Mouse (Mus musculus): Measurements from ENCODE around the gene Hist1h4b.
A peak's percentile ranks its signal among the peaks of the same experiment; 100 is the strongest.

Gene Hist1h4b

DNA sequence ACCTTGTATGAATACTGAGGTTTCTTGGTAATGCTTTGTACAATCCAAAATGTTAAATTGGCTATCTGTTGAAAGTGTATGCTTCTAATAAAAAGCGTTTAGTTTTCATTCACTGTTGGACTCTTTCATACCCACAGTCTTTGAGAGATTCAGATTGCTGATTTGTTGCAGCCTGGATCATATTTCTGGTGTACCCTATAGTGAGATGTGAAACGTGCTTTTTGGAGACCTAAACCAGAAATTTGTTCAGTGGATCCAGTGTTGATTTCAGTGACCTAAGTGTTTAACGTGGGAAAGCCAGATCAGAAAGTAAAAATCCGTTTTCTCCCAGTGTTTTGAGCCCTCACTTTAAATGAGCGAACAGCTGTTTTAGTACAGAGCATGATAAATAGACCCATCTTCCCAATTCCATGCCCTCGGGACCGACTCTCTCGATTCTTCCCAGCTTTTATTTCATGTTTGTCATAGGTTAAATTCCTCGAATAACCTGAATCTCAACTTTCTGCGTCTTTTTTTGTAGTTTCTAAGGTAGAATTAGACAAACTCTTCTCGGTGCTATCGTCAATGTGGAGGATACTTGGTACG lies 16.5 kb upstream of the Hist1h4b start:
- no peak for DNase-seq (ENCODE audit: low spot score in 2 of 2)

DNA sequence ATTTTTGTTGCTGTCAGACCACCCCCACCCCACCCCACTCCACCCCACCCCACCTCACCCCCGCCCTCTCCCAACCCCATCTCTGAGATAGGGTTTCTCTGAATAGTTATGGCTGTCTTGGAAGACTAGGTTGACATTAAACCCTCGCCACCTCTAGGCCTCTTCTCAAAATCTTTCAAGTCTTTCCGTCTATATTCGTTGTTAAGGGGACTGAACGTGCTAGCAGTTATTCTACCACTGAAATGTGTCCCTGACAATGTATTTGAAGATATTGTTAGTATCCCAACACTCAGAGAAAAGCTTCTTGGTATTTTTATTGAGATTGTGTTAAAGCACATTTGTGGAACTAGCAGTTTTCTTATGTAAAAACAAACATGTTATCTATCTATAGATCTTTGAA lies 15.9 kb upstream of the Hist1h4b start:
- no peak for DNase-seq (ENCODE audit: low spot score in 2 of 2)

DNA sequence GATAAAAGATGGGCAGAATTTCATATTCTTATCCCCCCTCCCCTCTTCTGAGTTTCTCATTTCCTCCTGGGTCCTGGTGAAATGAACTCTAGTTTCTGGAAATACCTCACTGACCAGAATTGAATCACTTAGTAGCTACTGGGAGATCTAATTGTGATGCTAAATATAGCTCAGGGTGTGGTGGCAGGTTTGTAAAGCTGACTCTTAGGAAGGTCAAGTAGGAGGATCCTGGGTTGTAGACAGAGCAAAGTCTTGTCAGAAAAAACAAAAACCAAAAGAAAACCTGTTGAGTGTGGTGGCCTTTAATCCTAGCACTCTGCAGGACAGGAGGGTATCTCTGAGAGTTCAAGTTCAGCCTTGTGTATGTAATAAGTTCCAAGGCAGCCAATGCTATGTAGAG lies 14.8 kb upstream of the Hist1h4b start:
- no peak for DNase-seq (ENCODE audit: low spot score in 2 of 2)

DNA sequence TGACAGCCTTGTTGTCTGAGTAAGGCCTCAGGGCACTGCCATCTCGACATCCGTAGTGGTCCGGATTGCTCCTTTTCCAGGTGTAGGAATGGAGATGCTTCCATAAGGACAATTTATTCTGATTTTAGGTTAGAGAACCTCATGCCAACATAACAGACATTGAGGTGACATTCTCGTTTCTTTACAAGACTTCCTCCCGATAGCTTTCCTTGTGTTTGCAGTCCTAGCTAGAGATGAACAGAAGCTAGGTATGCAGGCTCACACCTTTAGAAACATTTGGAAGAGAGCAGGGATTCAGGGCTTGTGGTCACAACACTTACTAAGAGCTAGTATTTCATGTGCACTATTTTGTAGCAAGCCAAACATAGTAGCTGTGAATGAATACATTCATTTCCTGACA lies 13.6 kb upstream of the Hist1h4b start:
- DNase-seq (ENCODE audit: low spot score in 2 of 2): no peak

DNA sequence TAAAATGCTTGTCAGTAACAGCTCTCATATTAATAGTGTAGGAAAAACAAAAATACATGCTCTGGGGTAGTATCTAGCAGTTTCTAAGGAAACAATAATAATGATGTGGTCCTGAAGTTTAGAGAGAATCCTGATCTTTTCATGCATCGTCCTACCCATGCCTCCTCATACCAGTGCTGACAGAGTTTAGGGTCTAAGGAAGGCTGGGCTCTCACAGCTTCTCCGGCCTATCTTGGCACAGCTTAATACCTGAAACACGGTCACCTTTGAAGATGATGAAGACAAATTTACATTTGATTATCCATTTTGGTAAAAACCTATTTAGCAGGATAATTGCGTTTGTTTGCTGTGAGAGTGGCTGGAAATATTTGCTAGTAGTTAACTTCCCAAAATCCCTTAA lies 12.8 kb upstream of the Hist1h4b start:
- no peak for DNase-seq (ENCODE audit: low spot score in 2 of 2)

DNA sequence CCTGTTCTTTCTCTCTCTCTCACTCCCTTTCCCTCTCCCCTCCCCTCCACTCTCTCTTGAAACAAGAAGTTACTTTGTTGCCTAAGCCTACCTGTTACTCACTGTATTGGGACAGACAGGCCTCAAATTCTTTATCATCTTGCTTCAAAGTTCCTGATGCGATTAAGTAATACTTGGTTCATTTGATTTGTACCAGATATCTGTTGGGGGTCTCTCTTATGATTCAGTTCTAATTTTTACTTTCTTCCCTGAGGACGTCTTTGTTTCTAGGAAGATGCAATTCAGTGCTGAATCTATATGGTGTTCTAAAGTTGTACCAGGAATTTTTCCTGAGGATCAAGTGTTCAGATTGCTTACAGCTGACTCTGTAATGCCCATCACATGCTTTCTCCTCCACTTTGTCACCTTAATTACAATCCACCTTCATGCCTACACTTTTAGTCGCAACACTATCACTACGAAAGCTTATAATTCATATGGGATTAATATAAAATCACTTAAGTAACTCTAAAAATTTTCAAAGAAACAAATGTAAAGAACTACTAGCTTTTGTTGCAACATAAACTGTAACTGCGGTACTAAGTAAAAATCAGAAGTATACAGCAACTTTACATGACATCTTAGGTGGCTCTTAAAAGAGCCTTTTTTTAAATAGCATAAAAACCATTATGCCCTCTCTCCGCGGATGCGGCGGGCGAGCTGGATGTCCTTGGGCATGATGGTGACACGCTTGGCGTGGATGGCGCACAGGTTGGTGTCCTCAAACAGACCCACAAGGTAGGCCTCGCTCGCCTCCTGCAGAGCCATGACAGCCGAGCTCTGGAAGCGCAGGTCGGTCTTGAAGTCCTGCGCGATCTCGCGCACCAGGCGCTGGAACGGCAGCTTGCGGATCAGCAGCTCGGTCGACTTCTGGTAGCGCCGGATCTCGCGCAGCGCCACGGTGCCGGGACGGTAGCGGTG lies 12.1 kb upstream of the Hist1h4b start:
- DNase-seq (ENCODE audit: low spot score in 2 of 2): no peak

DNA sequence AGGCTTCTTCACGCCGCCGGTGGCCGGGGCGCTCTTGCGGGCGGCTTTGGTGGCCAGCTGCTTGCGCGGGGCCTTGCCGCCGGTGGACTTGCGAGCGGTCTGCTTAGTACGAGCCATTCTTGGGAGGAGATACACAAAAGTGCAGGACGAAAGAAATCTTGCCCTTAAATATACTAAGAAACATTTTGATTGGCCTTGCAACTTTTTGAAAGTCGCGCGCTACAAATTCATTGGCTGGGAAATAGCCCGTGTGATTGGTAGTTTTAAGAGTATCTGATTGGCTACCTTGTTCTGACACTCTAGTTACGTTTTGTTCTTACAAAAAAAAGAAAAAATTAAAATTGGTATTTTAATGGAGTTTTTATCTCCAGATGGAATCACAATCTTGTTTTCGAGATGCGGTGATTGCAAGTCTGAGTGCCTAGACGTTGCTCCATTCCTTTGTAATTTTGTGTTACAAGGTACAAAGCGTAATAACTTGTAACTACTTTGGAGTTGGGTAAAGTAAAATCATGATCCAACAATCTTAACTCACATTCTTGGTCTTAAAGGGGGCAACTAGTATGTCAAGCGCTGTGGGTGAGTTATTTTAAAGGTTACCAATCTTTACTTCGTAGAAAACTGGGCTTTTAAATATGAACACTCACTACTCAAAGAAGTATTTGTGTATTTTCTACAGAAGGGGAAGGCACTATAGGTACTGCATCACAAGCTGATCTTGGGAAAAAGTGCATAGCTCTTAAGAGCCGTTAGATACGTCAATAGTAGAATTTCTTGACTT lies 11.2 kb upstream of the Hist1h4b start, which contains the start of gene Hist1h3c:
Gene Hist1h3c, minus strand, starts transcription at position 222 of the 781 bp plus-strand sequence.
- DNase-seq (ENCODE audit: low spot score in 2 of 2): peak; percentile 81 to 90

DNA sequence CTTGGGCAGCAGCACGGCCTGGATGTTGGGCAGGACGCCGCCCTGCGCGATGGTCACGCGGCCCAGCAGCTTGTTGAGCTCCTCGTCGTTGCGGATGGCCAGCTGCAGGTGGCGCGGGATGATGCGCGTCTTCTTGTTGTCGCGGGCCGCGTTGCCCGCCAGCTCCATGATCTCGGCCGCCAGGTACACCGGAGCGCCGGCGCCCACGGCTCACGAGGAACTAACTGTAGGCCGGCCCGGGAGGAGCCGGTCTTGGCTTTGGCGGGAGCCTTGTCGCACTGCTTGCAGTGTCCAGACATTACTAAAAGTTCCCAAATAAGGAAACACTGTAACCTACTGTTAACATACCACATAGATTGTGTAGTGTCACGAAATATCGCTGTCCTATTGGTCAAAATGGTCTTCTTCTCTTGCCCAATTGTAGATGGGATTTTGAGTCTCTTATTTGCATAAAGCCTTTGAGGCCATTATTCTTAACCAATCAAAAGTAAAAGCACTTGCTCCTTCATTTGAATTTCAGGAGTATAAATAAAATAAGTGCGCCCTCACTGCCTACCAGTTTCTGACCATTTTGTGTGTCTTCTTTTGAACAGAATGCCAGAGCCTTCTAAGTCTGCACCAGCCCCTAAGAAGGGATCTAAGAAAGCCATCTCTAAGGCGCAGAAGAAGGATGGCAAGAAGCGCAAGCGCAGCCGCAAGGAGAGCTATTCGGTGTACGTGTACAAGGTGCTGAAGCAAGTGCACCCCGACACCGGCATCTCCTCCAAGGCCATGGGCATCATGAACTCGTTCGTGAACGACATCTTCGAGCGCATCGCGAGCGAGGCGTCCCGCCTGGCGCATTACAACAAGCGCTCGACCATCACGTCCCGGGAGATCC lies 10.4 kb upstream of the Hist1h4b start, which contains the start of gene Hist1h2bb:
Gene Hist1h2bb, plus strand, starts transcription at position 534 of the 880 bp plus-strand sequence.
- peak; percentile 71 to 73 for DNase-seq (ENCODE audit: low spot score in 2 of 2)

DNA sequence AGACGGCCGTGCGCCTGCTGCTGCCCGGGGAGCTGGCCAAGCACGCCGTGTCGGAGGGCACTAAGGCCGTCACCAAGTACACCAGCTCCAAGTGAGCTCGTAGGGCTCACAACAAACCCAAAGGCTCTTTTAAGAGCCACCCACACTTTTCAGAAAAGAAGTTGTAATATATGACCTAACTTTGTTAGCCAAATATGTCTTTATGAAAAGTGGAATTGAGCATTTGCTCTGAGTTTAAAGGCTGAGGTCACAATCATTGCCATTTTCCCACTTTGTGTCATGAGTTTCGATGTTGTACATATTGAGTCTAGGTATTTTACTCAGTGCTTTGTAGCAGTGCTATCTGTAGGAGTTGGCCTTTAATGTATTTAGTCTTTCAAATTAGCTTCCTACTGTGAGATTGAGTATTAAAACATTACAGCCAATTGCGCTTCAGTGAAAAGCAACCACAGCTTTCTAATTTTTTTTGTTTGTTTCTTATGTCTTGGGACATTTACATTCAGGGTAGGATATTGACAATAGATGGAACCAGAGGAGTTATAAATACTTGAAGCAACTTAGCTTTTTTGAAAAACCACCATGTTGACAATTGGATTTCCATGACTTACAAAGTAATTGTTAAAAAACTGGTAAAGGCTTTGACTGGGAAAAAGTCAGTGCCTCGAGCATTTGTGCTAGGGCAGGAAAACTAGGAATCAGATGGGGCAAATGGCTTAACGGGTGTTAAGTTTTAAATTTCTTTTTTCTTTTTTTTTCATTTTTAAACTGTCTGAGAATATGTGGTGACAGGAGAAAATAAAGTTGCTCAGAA lies 9.5 kb upstream of the Hist1h4b start:
- no peak for DNase-seq (ENCODE audit: low spot score in 2 of 2)

DNA sequence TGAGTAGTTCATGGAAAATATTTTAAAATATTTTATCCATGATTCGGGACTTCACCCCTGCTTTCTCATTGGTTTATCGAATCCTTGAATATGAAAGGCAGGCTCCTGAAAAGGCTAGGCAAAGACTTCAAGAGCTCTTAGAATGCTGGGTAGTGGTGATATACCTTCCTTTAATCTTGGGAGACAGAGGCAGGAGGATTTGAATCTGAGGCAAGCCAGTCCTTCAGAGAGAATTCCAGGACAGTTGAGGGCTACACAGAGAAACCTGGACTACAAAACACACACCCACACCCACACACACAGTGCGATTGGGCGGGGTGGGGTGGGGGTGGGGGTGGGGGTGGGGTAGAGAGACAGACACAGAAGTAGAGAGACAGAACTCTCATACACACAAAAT lies 8.9 kb upstream of the Hist1h4b start:
- no peak for DNase-seq (ENCODE audit: low spot score in 2 of 2)

DNA sequence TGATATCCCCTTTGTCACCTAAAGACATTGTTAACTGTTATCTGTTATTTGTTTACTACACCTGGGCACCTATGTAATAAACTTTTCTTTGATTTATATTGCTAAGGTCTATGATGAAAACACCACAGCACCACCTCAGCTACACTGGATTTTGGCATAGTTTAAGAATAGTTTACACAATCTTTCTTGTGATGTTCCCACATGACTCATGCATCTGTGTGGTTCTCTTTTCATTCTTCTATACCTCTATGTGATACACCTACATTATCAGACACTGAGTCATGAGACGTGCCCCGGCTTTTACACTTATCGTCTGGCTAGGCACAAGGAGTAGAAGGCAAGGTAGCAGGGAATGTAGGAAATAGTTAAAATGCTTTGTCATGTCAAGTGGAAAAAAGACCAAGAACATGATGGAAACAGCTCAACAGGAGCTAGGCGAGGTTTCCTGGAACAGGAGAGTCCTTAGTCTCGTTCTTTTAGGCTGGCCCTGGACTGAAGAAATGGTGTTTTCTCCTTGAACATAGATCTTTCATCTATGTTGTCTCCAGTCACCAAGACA lies 7.2 kb upstream of the Hist1h4b start:
- no peak for DNase-seq (ENCODE audit: low spot score in 2 of 2)

DNA sequence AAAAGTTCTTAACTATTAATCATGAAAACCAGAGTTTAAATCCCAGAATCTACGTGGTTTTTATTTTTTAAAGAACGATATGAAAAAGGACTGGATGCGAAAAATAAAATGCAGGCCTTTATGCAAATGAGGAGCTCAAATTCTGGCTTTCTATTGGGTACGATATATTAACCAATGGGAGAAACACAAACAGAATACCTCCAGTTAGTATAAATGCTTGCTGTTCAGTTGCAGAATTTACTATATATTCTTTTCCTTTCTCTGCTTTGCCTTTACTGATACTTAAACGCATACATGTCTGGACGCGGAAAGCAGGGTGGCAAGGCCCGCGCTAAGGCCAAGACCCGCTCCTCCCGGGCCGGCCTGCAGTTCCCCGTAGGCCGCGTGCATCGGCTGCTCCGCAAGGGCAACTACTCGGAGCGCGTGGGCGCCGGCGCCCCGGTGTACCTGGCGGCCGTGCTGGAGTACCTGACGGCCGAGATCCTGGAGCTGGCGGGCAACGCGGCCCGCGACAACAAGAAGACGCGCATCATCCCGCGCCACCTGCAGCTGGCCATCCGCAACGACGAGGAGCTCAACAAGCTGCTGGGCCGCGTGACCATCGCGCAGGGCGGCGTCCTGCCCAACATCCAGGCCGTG lies 5.9 kb upstream of the Hist1h4b start, which contains the start of gene Hist1h2ab:
Gene Hist1h2ab, plus strand, starts transcription at position 288 of the 639 bp plus-strand sequence.
- DNase-seq (ENCODE audit: low spot score in 2 of 2): peak; percentile 64 to 68

DNA sequence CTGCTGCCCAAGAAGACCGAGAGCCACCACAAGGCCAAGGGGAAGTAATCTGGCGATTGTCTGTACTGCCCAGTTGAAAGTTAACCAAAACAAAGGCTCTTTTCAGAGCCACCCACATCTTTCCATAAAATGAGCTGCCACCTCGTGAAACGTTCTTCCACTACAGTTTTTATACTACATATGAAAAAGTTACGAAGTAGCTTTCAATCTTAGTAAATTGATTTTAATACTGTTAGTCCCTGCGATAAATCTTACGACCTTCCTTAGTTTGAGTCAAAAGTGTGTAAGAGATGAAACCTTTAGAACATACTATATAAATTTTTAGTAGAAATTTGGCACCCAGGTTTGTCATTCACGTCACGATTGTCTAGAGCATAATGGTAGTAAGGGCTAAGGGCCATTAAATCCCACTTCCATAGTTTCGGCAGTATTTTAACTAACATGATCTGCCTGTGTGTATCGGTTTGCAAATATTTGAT lies 5.3 kb upstream of the Hist1h4b start:
- DNase-seq (ENCODE audit: low spot score in 2 of 2): no peak

DNA sequence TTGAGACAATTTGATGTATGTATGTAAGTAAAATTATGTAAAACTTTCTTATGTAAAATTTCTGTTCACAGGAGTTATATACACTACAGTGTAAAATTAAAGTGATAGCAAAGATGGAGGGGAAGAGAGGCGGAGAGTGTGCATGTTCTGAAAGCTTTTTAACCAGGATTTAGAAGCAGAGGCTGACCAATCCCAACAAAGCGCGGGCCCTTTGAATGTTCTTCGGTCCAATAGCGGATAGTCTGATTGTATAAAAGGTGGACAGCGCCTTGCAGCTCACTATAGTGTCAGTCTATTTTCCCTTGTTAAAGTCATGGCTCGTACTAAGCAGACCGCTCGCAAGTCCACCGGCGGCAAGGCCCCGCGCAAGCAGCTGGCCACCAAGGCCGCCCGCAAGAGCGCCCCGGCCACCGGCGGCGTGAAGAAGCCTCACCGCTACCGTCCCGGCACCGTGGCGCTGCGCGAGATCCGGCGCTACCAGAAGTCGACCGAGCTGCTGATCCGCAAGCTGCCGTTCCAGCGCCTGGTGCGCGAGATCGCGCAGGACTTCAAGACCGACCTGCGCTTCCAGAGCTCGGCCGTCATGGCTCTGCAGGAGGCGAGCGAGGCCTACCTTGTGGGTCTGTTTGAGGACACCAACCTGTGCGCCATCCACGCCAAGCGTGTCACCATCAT lies 4.6 kb upstream of the Hist1h4b start, which contains the start of gene Hist1h3b:
Gene Hist1h3b, plus strand, starts transcription at position 201 of the 675 bp plus-strand sequence.
- DNase-seq (ENCODE audit: low spot score in 2 of 2): peak; percentile 86 to 91

DNA sequence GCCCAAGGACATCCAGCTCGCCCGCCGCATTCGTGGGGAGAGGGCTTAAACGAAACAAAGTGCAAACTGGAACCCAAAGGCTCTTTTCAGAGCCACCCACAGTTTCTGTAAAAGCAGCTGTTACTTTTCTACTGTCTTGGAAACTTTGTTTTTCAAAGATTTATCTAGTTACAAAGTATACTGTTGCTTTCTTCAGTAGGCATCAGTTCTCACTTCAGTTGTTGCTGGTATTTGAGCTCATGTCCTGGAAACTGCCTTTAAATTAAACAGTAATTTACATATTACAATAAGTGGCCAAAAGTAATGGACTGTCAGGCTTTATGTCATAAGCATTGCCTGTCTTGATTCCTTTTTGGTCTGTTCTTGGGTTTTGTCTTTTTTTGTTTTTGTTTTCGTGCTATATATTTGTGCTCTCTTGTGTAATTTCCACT lies 4.1 kb upstream of the Hist1h4b start:
- DNase-seq (ENCODE audit: low spot score in 2 of 2): no peak

DNA sequence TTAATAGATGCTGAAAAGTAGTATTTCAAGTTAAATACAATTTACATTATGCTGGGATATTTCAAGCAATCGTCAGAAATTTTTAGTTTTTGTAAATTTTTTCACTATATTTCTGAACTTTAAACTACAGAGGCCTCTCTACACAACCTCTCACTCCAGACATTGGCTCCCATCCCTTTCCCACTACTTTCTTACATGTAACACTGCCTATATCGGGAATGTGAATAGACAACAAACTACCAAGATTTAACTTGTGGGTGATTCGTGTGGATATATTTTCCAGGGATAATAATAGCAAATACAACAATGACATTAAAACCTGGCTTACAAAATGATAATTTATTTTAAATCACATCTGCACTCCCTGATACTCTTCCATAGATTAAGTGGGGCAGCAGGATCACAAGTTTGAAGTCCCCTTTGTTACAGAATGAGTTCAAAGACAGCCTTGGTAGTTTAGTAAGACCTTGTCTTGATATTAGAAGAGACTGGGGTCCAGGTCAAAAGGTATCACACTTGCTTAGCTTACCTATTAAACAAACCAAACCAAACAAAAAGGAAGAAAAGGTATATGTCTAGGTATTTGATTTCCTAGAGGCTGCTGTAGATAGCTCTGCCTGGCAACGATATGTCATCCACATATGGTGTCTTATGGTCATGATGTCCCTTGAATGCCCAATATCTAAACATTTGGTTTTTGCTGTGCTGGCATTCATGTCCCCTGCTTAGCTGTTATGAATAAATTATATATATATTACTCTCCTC lies 3.3 kb upstream of the Hist1h4b start:
- no peak for DNase-seq (ENCODE audit: low spot score in 2 of 2)

DNA sequence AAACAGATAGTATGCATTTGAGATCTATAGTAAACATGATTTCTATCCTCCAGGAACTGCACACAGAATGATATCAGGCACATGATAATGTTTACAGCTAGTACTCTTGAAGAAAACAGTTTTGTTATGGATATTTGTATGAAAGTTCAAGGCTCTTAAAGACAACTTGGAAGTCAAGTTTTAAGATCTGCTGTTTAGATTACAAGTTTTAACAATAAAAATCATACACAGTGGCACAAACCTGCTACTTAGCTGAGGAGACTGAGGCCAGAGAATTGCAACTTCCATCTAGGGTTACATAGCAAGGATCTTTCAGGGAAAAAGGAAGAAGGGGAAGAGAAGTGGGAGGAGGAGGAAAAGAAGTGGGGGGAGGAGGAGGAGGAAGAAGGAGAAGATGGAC lies 1.8 kb upstream of the Hist1h4b start:
- no peak for DNase-seq (ENCODE audit: low spot score in 2 of 2)
